In the genomic region with DNA sequence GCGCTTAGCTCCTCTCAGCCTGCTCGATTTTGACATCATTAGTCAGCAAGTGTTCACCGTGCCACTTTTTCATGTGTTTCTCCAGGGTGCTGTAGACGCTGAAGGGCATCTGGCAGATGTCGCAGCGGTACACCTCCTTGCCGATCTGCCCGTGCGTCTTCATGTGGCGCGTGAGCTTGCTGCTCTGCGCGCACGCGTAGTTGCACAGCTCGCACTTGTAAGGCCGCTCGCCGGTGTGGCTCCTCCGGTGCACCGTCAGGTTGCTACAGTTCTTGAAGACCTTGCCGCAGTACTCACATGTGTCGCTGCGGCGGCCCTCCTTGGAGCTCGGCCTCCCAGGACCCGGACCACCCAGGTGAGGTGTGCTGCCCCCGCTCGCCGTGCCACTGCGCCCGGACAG, we compare ENCODE assay signal across 22 mouse cellular contexts.
DNase-seq lines count a peak whose midpoint lies in the region; ATAC-seq lines count a peak whose summit lies in the region.
"Had no signal": no experiment of that assay in that cellular context is flagged by ENCODE, and none has a peak within 500 bp of the region (broad histone marks: within the 10 kb centered on the region; RNA-seq: fewer than 3 reads in every experiment).

No protein-coding gene starts in this region.

- H3K9ac ChIP-seq in kidney, embryonic 15.5 days, result no peak overlapping the region
- H3K9ac ChIP-seq in hindbrain, embryonic 12.5 days, result no peak overlapping the region
- H3K9ac ChIP-seq: heart, embryonic 15.5 days; hindbrain, embryonic 14.5 days; liver, embryonic 15.5 days had no signal

- DNase-seq in kidney, postnatal 10 days, result no peak
- peak; percentile 34 for DNase-seq in thymus, postnatal 4 days
- no peak for DNase-seq in thymus, postnatal 10 days (ENCODE audit: low spot score in 2 of 2)
- DNase-seq in R1 (ENCODE audit: low read depth, low spot score), result peak; percentile 75
- DNase-seq: adrenal gland, postnatal 25 days; B cell, adult 2 months; cerebellum, adult 9-10 months; heart, postnatal 36 days; kidney, adult 9 months; kidney, postnatal 36 days; liver; lung, postnatal 4 days; thymus, postnatal 14 days had no signal

- peaks cover 6% of the 10 kb centered on the region; the same call in 1 of the 2 replicates for H3K4me1 ChIP-seq in kidney, embryonic 15.5 days
- peaks cover 11% of the 10 kb centered on the region; the same call in 1 of the 2 replicates for H3K4me1 ChIP-seq in hindbrain, embryonic 12.5 days
- H3K4me1 ChIP-seq: liver, embryonic 15.5 days had no signal

- no peak overlapping the region for H3K4me3 ChIP-seq in kidney, embryonic 15.5 days (replicated peaks)
- H3K4me3 ChIP-seq in hindbrain, embryonic 12.5 days, result no peak overlapping the region
- H3K4me3 ChIP-seq: heart, embryonic 15.5 days; liver, embryonic 15.5 days; midbrain, embryonic 10.5 days; myocyte had no signal

- peaks cover 13% of the 10 kb centered on the region for H3K9me3 ChIP-seq in kidney, embryonic 15.5 days (replicated peaks)
- peaks cover 26% of the 10 kb centered on the region for H3K9me3 ChIP-seq in hindbrain, embryonic 12.5 days (replicated peaks)
- H3K9me3 ChIP-seq: heart, embryonic 15.5 days had no signal

- H3K36me3 ChIP-seq in kidney, embryonic 15.5 days, result peaks cover 23% of the 10 kb centered on the region
- peaks cover 23% of the 10 kb centered on the region for H3K36me3 ChIP-seq in hindbrain, embryonic 12.5 days
- H3K36me3 ChIP-seq: liver, embryonic 15.5 days had no signal

- H3K4me2 ChIP-seq in kidney, embryonic 15.5 days, result no peak overlapping the region
- no peak overlapping the region for H3K4me2 ChIP-seq in hindbrain, embryonic 12.5 days (replicated peaks)
- H3K4me2 ChIP-seq: heart, embryonic 15.5 days; hindbrain, embryonic 14.5 days; liver, embryonic 15.5 days had no signal

- H3K27me3 ChIP-seq in kidney, embryonic 15.5 days, result no peaks in the 10 kb centered on the region
- no peaks in the 10 kb centered on the region; the same call in 1 of the 2 replicates for H3K27me3 ChIP-seq in hindbrain, embryonic 12.5 days
- H3K27me3 ChIP-seq: heart, embryonic 15.5 days; liver, embryonic 15.5 days had no signal

- 0 out of 2 replicates have a peak, but pooled peaks have one; percentile 4 for ATAC-seq in kidney, embryonic 15.5 days (replicated peaks; ENCODE audit: low FRiP score)
- no peak for ATAC-seq in frontal cortex, adult (ENCODE audit: low TSS enrichment)
- no peak for ATAC-seq in hindbrain, embryonic 12.5 days (ENCODE audit: low FRiP score)
- ATAC-seq: midbrain, embryonic 16.5 days had no signal

- 98% methylated on average over 32 of the region's 32 CpGs for WGBS in kidney, embryonic 15.5 days
- WGBS in hindbrain, embryonic 12.5 days, result 95% methylated on average over 32 of the region's 32 CpGs

- no peak overlapping the region for H3K27ac ChIP-seq in kidney, embryonic 15.5 days
- no peak overlapping the region for H3K27ac ChIP-seq in hindbrain, embryonic 12.5 days
- H3K27ac ChIP-seq: heart, embryonic 15.5 days; hindbrain, embryonic 14.5 days; liver, embryonic 15.5 days; midbrain, embryonic 10.5 days had no signal

Comparison
In these comparisons a context has a peak if more than half of its experiments do, and no peak if none do; other contexts are left out.
1. DNase-seq: peak in thymus, postnatal 4 days (single experiment) and R1 (single experiment); none in kidney, postnatal 10 days (single experiment) and thymus, postnatal 10 days (0 of 2).